Mouse (Mus musculus) intestine, embryonic 16.5 days (tissue): ENCODE results near the gene Cenpe. TPM values are rescaled to one million over a fixed set of nuclear protein-coding genes. Genes with fewer than 3 reads are reported as not detected.

Experiments
- ATAC-seq: fragments of 200-750 bp; cut with Nextera tagmentation; 2 replicates; pipeline ENCODE4 v1.8.0; 2017; ENCODE audit warnings: moderate TSS enrichment, moderate library complexity
- H3K27ac ChIP-seq: fragments of 300-500 bp; sonication (generic); 2 replicates; pipeline ENCODE4 v1.5.1; 2014; ENCODE audit warnings: mild to moderate bottlenecking, low read length
- H3K27me3 ChIP-seq: fragments of 300-500 bp; sonication (generic); replicated peaks from 2 replicates; pipeline ENCODE4 v1.6.1; 2014; ENCODE audit warnings: low read length, control low read depth, mixed read lengths; ENCODE audit not compliant: control insufficient read depth, insufficient read depth
- H3K36me3 ChIP-seq: fragments of 300-500 bp; sonication (generic); 2 replicates; pipeline ENCODE4 v1.6.1; 2014; ENCODE audit warnings: low read length, control low read depth; ENCODE audit not compliant: control insufficient read depth, insufficient read depth
- H3K4me1 ChIP-seq: fragments of 300-500 bp; sonication (generic); 2 replicates; pipeline ENCODE4 v1.6.1; 2014; ENCODE audit warnings: low read length, control low read depth, mixed read lengths; ENCODE audit not compliant: control insufficient read depth, insufficient read depth
- H3K4me2 ChIP-seq: fragments of 300-500 bp; sonication (generic); 2 replicates; pipeline ENCODE4 v1.6.1; 2014; ENCODE audit warnings: low read depth, low read length, control low read depth
- H3K4me3 ChIP-seq: fragments of 300-500 bp; sonication (generic); 2 replicates; pipeline ENCODE4 v1.5.1; 2014; ENCODE audit warnings: mild to moderate bottlenecking, low read length
- H3K9ac ChIP-seq: fragments of 300-500 bp; sonication (generic); 2 replicates; pipeline ENCODE4 v1.6.1; 2014; ENCODE audit warnings: low read depth, low read length
- H3K9me3 ChIP-seq: fragments of 300-500 bp; sonication (generic); 2 replicates; pipeline ENCODE4 v1.6.1; 2016; ENCODE audit warnings: low read length, control low read depth; ENCODE audit not compliant: control insufficient read depth
- WGBS: fragments of 180-500 bp; shearing (Covaris S2); extraction: QIAGEN DNeasy Blood & Tissue Kit; methylation state at CpG from one replicate; pipeline ENCODE4 v1.1.7; 2014; 5-methylcytosine and 5-hydroxymethylcytosine counted together
- polyA plus RNA-seq: library from polyadenylated mRNA; unstranded; fragments of >200 nt; fragmentation: Nextera tagmentation; extraction: Ambion mirVana; gene quantifications from 2 replicates; pipeline ENCODE4 v1.2.1, GENCODE M21; 2015

The Cenpe gene
- polyA plus RNA-seq, 1 experiment from 2014 or later, result 18.4 TPM

- Histone ChIP-seq H3K4me1 (no peaks in the 10 kb centered on the region), H3K27me3 (no peaks in the 10 kb centered on the region), H3K9ac (no peak overlapping the region), H3K36me3 (peaks cover 9% of the 10 kb centered on the region), H3K4me2 (no peak overlapping the region), H3K9me3 (no peaks in the 10 kb centered on the region), H3K4me3 (no peak overlapping the region), H3K27ac (no peak overlapping the region)
- 70% methylated on average over 12 of the region's 12 CpGs for WGBS
- no peak for ATAC-seq
These were observed 60.3 kb downstream of the Cenpe start for GRCm38 (mm10) chr3:135272627-135273026.

GRCm38 (mm10) chr3:135273047-135273446 lies 60.7 kb downstream of the Cenpe start:
- Histone ChIP-seq H3K27ac (no peak overlapping the region), H3K4me2 (no peak overlapping the region), H3K9me3 (no peaks in the 10 kb centered on the region), H3K4me3 (no peak overlapping the region), H3K4me1 (no peaks in the 10 kb centered on the region), H3K27me3 (no peaks in the 10 kb centered on the region), H3K36me3 (peaks cover 9% of the 10 kb centered on the region), H3K9ac (no peak overlapping the region)
- WGBS, result 88% methylated on average over 13 of the region's 13 CpGs
- ATAC-seq, result no peak

- H3K4me2 ChIP-seq, result no peak overlapping the region
- peak; percentile 12; the same call in 1 of the 2 replicates for ATAC-seq
- H3K27me3 ChIP-seq, result no peaks in the 10 kb centered on the region
- 0 out of 2 replicates have a peak overlapping the region, but pooled peaks have one; percentile 18 for H3K9ac ChIP-seq
- H3K27ac ChIP-seq, result no peak overlapping the region
- H3K36me3 ChIP-seq, result no peaks in the 10 kb centered on the region
- 74% methylated on average over 4 of the region's 4 CpGs for WGBS
- H3K4me3 ChIP-seq, result no peak overlapping the region
- no peaks in the 10 kb centered on the region for H3K4me1 ChIP-seq
- H3K9me3 ChIP-seq, result no peaks in the 10 kb centered on the region
These were observed 67.8 kb downstream of the Cenpe start for GRCm38 (mm10) chr3:135280160-135280559.

GRCm38 (mm10) chr3:135280669-135281415 lies 68.5 kb downstream of the Cenpe start, which contains the start of gene Bdh2:
Gene Bdh2, plus strand, starts transcription at chr3:135281221.
- Histone ChIP-seq H3K4me1 (no peaks in the 10 kb centered on the region), H3K27ac (no peak within 1 kb of the TSS), H3K4me3 (peak within 1 kb of the TSS; percentile 22), H3K9me3 (no peaks in the 10 kb centered on the region), H3K27me3 (no peaks in the 10 kb centered on the region), H3K36me3 (no peaks in the 10 kb centered on the region), H3K4me2 (peak within 1 kb of the TSS; percentile 26; the same call in 1 of the 2 replicates), H3K9ac (0 out of 2 replicates have a peak within 1 kb of the TSS, but pooled peaks have one; percentile 18)
- ATAC-seq, result peak; percentile 85
- 21% methylated on average over 14 of the region's 14 CpGs for WGBS

- Histone ChIP-seq H3K9ac (no peak overlapping the region), H3K4me2 (no peak overlapping the region), H3K36me3 (no peaks in the 10 kb centered on the region), H3K27me3 (no peaks in the 10 kb centered on the region), H3K4me3 (no peak overlapping the region), H3K27ac (no peak overlapping the region), H3K9me3 (no peaks in the 10 kb centered on the region), H3K4me1 (no peaks in the 10 kb centered on the region)
- ATAC-seq, result no peak
- 70% methylated on average over 8 of the region's 8 CpGs for whole genome bisulfite sequencing
These were observed 69.4 kb downstream of the Cenpe start for GRCm38 (mm10) chr3:135281701-135282100.

GRCm38 (mm10) chr3:135285256-135285655 lies 72.9 kb downstream of the Cenpe start:
- Histone ChIP-seq H3K4me1 (no peaks in the 10 kb centered on the region), H3K9me3 (no peaks in the 10 kb centered on the region), H3K27ac (no peak overlapping the region), H3K27me3 (no peaks in the 10 kb centered on the region), H3K36me3 (no peaks in the 10 kb centered on the region), H3K4me2 (no peak overlapping the region), H3K4me3 (no peak overlapping the region), H3K9ac (no peak overlapping the region)
- no peak for ATAC-seq
- WGBS, result 86% methylated on average over 11 of the region's 11 CpGs

- Histone ChIP-seq H3K27ac (no peak overlapping the region), H3K9me3 (no peaks in the 10 kb centered on the region), H3K4me3 (no peak overlapping the region), H3K36me3 (no peaks in the 10 kb centered on the region), H3K4me1 (no peaks in the 10 kb centered on the region), H3K27me3 (no peaks in the 10 kb centered on the region), H3K4me2 (no peak overlapping the region), H3K9ac (no peak overlapping the region)
- 64% methylated on average over 3 of the region's 3 CpGs for WGBS
- no peak for ATAC-seq
These were observed 73.5 kb downstream of the Cenpe start for GRCm38 (mm10) chr3:135285807-135286206.

- ATAC-seq, result peak; percentile 88
These were observed 75.9 kb downstream of the Cenpe start for GRCm38 (mm10) chr3:135288138-135288750.

GRCm38 (mm10) chr3:135289148-135289547 lies 76.8 kb downstream of the Cenpe start:
- WGBS, result 79% methylated on average over 1 of the region's 1 CpGs
- H3K4me1 ChIP-seq, result no peaks in the 10 kb centered on the region
- H3K27me3 ChIP-seq, result no peaks in the 10 kb centered on the region
- no peak overlapping the region for H3K4me2 ChIP-seq
- no peak overlapping the region; the same call in 1 of the 2 replicates for H3K27ac ChIP-seq
- no peaks in the 10 kb centered on the region for H3K9me3 ChIP-seq
- no peak overlapping the region for H3K4me3 ChIP-seq
- no peaks in the 10 kb centered on the region for H3K36me3 ChIP-seq
- H3K9ac ChIP-seq, result no peak overlapping the region
- ATAC-seq, result no peak

More at GRCm38 (mm10) chr3:135288138-135288750, 75.9 kb downstream of the Cenpe start:
- H3K9ac ChIP-seq, result no peak overlapping the region
- H3K4me1 ChIP-seq, result no peaks in the 10 kb centered on the region
- 63% methylated on average over 8 of the region's 8 CpGs for WGBS
- H3K9me3 ChIP-seq, result no peaks in the 10 kb centered on the region
- H3K27ac ChIP-seq, result peak overlapping the region; percentile 56
- H3K4me2 ChIP-seq, result no peak overlapping the region
- no peaks in the 10 kb centered on the region for H3K36me3 ChIP-seq
- no peak overlapping the region for H3K4me3 ChIP-seq
- no peaks in the 10 kb centered on the region for H3K27me3 ChIP-seq
